17 mouse cellular contexts compared by ENCODE assay signal in genomic region chr13:56006827-56007226, GRCm38 (mm10).
A peak's percentile ranks its signal among the peaks of the same experiment; 100 is the strongest.
DNase-seq lines count a peak whose midpoint lies in the region; ATAC-seq and TF ChIP-seq lines count a peak whose summit lies in the region.
"Had no signal": no experiment of that assay in that cellular context is flagged by ENCODE, and none has a peak within 500 bp of the region (broad histone marks: within the 10 kb centered on the region; RNA-seq: fewer than 3 reads in every experiment).

No protein-coding gene starts in this region.

- H3K36me3 ChIP-seq in forebrain, embryonic 14.5 days (ENCODE audit: control insufficient read depth, insufficient read depth, low read length): no peaks in the 10 kb centered on the region
- no peaks in the 10 kb centered on the region for H3K36me3 ChIP-seq in forebrain, embryonic 12.5 days (replicated peaks)
- H3K36me3 ChIP-seq in C2C12 (ENCODE audit: control insufficient read depth, insufficient read depth): no peaks in the 10 kb centered on the region
- H3K36me3 ChIP-seq in lung, postnatal 0 days (ENCODE audit: insufficient read depth, low read length): no peaks in the 10 kb centered on the region
- H3K36me3 ChIP-seq in thymus, adult 2 months (ENCODE audit: control insufficient read depth, insufficient read depth, low read length): no peaks in the 10 kb centered on the region
- H3K36me3 ChIP-seq: embryonic facial prominence, embryonic 10.5 days; heart, embryonic 15.5 days; hindbrain, embryonic 13.5 days had no signal

- no peak for TF ChIP-seq EP300 in lung, postnatal 0 days (IDR thresholded peaks at IDR 0.05)

- H3K4me2 ChIP-seq in forebrain, embryonic 14.5 days (ENCODE audit: low read length): no peak overlapping the region
- no peak overlapping the region for H3K4me2 ChIP-seq in forebrain, embryonic 12.5 days
- no peak overlapping the region for H3K4me2 ChIP-seq in lung, postnatal 0 days (replicated peaks; ENCODE audit: low read depth, low read length)
- H3K4me2 ChIP-seq: heart, embryonic 11.5 days; heart, embryonic 15.5 days; hindbrain, embryonic 13.5 days had no signal

- TF ChIP-seq CTCF in C2C12 (IDR thresholded peaks at IDR 0.05; ENCODE audit: control insufficient read depth, insufficient read depth, insufficient read length): no peak
- no peak for TF ChIP-seq CTCF in brain, embryonic 14.5 days (IDR thresholded peaks at IDR 0.05; ENCODE audit: borderline replicate concordance, extremely low read depth, insufficient read depth, insufficient read length)
- TF ChIP-seq CTCF in lung, postnatal 0 days (IDR thresholded peaks at IDR 0.05): no peak
- TF ChIP-seq CTCF in thymus, adult 2 months (IDR thresholded peaks at IDR 0.05; ENCODE audit: borderline replicate concordance, control insufficient read depth, extremely low read depth, insufficient read depth, low read length, poor library complexity): no peak

- no peak for TF ChIP-seq POLR2A in brain, embryonic 14.5 days (IDR thresholded peaks at IDR 0.05; ENCODE audit: borderline replicate concordance, extremely low read depth, insufficient read depth, insufficient read length, poor library complexity, severe bottlenecking)
- TF ChIP-seq POLR2A in thymus, adult 2 months (IDR thresholded peaks at IDR 0.05; ENCODE audit: control insufficient read depth, extremely low read depth, insufficient read depth, low read length, poor library complexity): no peak

- H3K79me3 ChIP-seq in C2C12 (ENCODE audit: low read depth): no peaks in the 10 kb centered on the region

- peak; percentile 73 for DNase-seq in forebrain, embryonic 14.5 days (ENCODE audit: low spot score)
- DNase-seq in brain, embryonic 14.5 days (ENCODE audit: low read depth): peak; percentile 81
- no peak for DNase-seq in lung, postnatal 0 days (ENCODE audit: low spot score)
- DNase-seq in cerebellum, adult 9-10 months: no peak
- DNase-seq in thymus, adult 2 months: no peak
- DNase-seq: adrenal gland, postnatal 10 days; cerebellum, adult 18-20 months; gastrocnemius, postnatal 14 days; heart, adult 2 months; heart, postnatal 14 days had no signal

- H3K4me3 ChIP-seq in forebrain, embryonic 14.5 days (ENCODE audit: low read depth, low read length): no peak overlapping the region
- H3K4me3 ChIP-seq in forebrain, embryonic 12.5 days (replicated peaks): no peak overlapping the region
- H3K4me3 ChIP-seq in C2C12 (ENCODE audit: insufficient read depth, poor library complexity, severe bottlenecking): no peak overlapping the region
- no peak overlapping the region for H3K4me3 ChIP-seq in lung, postnatal 0 days (ENCODE audit: low read depth, low read length)
- no peak overlapping the region for H3K4me3 ChIP-seq in thymus, adult 2 months (ENCODE audit: control insufficient read depth, insufficient read depth, low read length)
- H3K4me3 ChIP-seq: embryonic facial prominence, embryonic 10.5 days; heart, adult 2 months; heart, embryonic 15.5 days; hindbrain, embryonic 13.5 days had no signal

- no peaks in the 10 kb centered on the region for H3K79me2 ChIP-seq in C2C12 (ENCODE audit: control insufficient read depth, insufficient read depth)

- H3K9ac ChIP-seq in forebrain, embryonic 14.5 days (ENCODE audit: low read length): no peak overlapping the region
- H3K9ac ChIP-seq in forebrain, embryonic 12.5 days: no peak overlapping the region
- no peak overlapping the region for H3K9ac ChIP-seq in lung, postnatal 0 days (replicated peaks; ENCODE audit: low read depth)
- H3K9ac ChIP-seq: heart, embryonic 15.5 days; hindbrain, embryonic 13.5 days had no signal

- no peaks in the 10 kb centered on the region for H3K27me3 ChIP-seq in forebrain, embryonic 14.5 days (replicated peaks; ENCODE audit: control insufficient read depth, insufficient read depth, low read length)
- no peaks in the 10 kb centered on the region for H3K27me3 ChIP-seq in forebrain, embryonic 12.5 days
- no peaks in the 10 kb centered on the region for H3K27me3 ChIP-seq in C2C12 (ENCODE audit: control insufficient read depth, insufficient read depth, insufficient read length)
- H3K27me3 ChIP-seq in lung, postnatal 0 days (replicated peaks; ENCODE audit: insufficient read depth, low read length): no peaks in the 10 kb centered on the region
- H3K27me3 ChIP-seq in thymus, adult 2 months (ENCODE audit: control insufficient read depth, insufficient read depth, low read length): no peaks in the 10 kb centered on the region

- H3ac ChIP-seq in C2C12 (ENCODE audit: control insufficient read depth, insufficient read length, low read depth): no peak overlapping the region

- no peaks in the 10 kb centered on the region; the same call in 1 of the 2 replicates for H3K4me1 ChIP-seq in forebrain, embryonic 14.5 days (ENCODE audit: control insufficient read depth, insufficient read depth, low read length)
- peaks cover 13% of the 10 kb centered on the region for H3K4me1 ChIP-seq in forebrain, embryonic 12.5 days
- no peaks in the 10 kb centered on the region for H3K4me1 ChIP-seq in lung, postnatal 0 days (ENCODE audit: insufficient read depth, low read depth, low read length)
- no peaks in the 10 kb centered on the region for H3K4me1 ChIP-seq in thymus, adult 2 months (replicated peaks; ENCODE audit: control insufficient read depth, insufficient read depth, low read length)
- H3K4me1 ChIP-seq: heart, embryonic 15.5 days had no signal

- H3K27ac ChIP-seq in forebrain, embryonic 14.5 days (ENCODE audit: low read depth, low read length): 0 out of 2 replicates have a peak overlapping the region, but pooled peaks have one; percentile 21
- no peak overlapping the region for H3K27ac ChIP-seq in forebrain, embryonic 12.5 days
- H3K27ac ChIP-seq in lung, postnatal 0 days (ENCODE audit: low read length): no peak overlapping the region
- H3K27ac ChIP-seq in thymus, adult 2 months (ENCODE audit: control insufficient read depth, insufficient read depth, low read length): no peak overlapping the region
- H3K27ac ChIP-seq: embryonic facial prominence, embryonic 10.5 days; heart, adult 2 months; heart, embryonic 15.5 days; hindbrain, embryonic 13.5 days; hindbrain, postnatal 0 days had no signal

- WGBS in forebrain, embryonic 14.5 days: 57% methylated on average over 2 of the region's 2 CpGs
- WGBS in forebrain, embryonic 12.5 days: 94% methylated on average over 2 of the region's 2 CpGs
- 81% methylated on average over 2 of the region's 2 CpGs for WGBS in lung, postnatal 0 days
- 94% methylated on average over 2 of the region's 2 CpGs for WGBS in thymus, adult 2 months

- H3K9me3 ChIP-seq in forebrain, embryonic 14.5 days (replicated peaks; ENCODE audit: control insufficient read depth, low read length): no peaks in the 10 kb centered on the region
- no peaks in the 10 kb centered on the region for H3K9me3 ChIP-seq in forebrain, embryonic 12.5 days
- no peaks in the 10 kb centered on the region for H3K9me3 ChIP-seq in lung, postnatal 0 days (ENCODE audit: low read length)
- H3K9me3 ChIP-seq: embryonic facial prominence, embryonic 10.5 days; heart, embryonic 15.5 days; hindbrain, embryonic 13.5 days had no signal

- ATAC-seq in forebrain, embryonic 14.5 days: peak; percentile 66; the same call in 1 of the 2 replicates
- ATAC-seq in forebrain, embryonic 12.5 days (ENCODE audit: low FRiP score): no peak
- ATAC-seq in lung, postnatal 0 days: no peak
- ATAC-seq: hindbrain, postnatal 0 days had no signal

TF ChIP-seq in C2C12, 6 proteins besides CTCF, POLR2A, EP300 and RAD21:
- TF ChIP-seq FOSL1 (IDR thresholded peaks at IDR 0.05; ENCODE audit: insufficient read depth, low read length, poor library complexity, severe bottlenecking) (no peak), MYOG (IDR thresholded peaks at IDR 0.05; ENCODE audit: control insufficient read depth, extremely low read depth, insufficient read length) (no peak), USF1 (IDR thresholded peaks at IDR 0.05; ENCODE audit: low read depth) (peak; percentile 11), MAX (IDR thresholded peaks at IDR 0.05) (no peak), MYOD1 (IDR thresholded peaks at IDR 0.05; ENCODE audit: control insufficient read depth, insufficient read length, low read depth) (peak; percentile 76), CEBPB (IDR thresholded peaks at IDR 0.05; ENCODE audit: low read depth) (no peak)

Comparison
In these comparisons a context has a peak if more than half of its experiments do, and no peak if none do; other contexts are left out.
1. DNase-seq: peak in forebrain, embryonic 14.5 days (single experiment) and brain, embryonic 14.5 days (single experiment); none in lung, postnatal 0 days (single experiment), cerebellum, adult 9-10 months (single experiment) and thymus, adult 2 months (single experiment).